Mouse (Mus musculus): Measurements from ENCODE around the gene Hist1h2ak.
"Not testable (repeated sequence)": the region's sequence is repeated elsewhere in the genome, so short reads cannot be mapped to it uniquely, and the experiment has no call there.

The Hist1h2ak gene

GRCm38 (mm10) chr13:21778814-21779766 is 25.5 kb upstream of the Hist1h2ak start:
- no peak for DNase-seq (ENCODE audit: low read depth, low spot score)

DNA sequence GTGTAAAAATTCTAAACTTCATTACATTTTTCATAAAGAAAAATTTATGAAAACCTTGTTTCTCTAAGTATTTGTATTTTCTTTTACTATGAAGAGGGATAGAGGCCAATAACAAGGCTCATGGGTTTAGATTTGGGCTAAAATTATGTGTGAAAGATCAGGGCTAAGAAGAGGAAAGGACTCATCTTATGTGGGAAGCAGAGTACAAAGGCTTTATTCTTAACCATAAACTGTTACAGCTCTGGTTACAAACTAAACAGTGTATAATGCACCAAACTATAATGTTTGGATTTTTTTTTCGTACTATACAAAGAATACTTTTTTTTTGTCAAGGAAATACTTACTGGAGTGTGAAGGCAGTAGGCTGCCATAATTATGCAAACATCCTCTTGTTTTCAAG is 2.1 kb upstream of the Hist1h2ak start:
- no peak for DNase-seq (ENCODE audit: low read depth, low spot score)

GRCm38 (mm10) chr13:21754294-21755001 is 821 bp upstream of the Hist1h2ak start:
- DNase-seq (ENCODE audit: low read depth, low spot score) = not testable (repeated sequence)

- no peak for DNase-seq (ENCODE audit: low read depth, low spot score)
These were observed 540 bp downstream of the Hist1h2ak start for GRCm38 (mm10) chr13:21753051-21753523.

GRCm38 (mm10) chr13:21752356-21752755 is 1.3 kb downstream of the Hist1h2ak start:
- DNase-seq (ENCODE audit: low read depth, low spot score) = no peak

DNA sequence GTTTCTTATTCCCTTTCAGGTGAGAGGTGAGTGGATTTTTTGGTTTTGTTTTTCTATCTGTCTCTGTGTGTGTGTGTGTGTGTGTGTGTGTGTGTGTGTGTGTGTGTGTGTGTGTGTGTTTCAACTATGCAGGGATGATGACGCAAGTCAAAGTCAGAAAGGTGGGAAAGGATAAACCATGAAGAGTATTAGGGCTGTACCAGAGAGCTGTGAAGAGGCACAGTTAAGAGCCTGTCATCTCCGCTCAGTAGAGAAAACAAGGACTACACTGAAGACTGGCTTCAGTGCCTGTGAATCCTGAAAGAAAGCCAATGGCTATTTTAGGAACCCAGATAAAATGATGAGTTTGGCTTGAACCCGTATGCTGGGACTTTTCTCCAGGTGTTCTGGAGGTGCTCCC is 1.8 kb downstream of the Hist1h2ak start:
- no peak for DNase-seq (ENCODE audit: low read depth, low spot score)

GRCm38 (mm10) chr13:21751417-21751816 is 2.2 kb downstream of the Hist1h2ak start:
- DNase-seq (ENCODE audit: low read depth, low spot score) = no peak

- not testable (repeated sequence) for DNase-seq (ENCODE audit: low read depth, low spot score)
These were observed 3.2 kb downstream of the Hist1h2ak start, which contains the start of gene Hist1h4k for GRCm38 (mm10) chr13:21750159-21751017. Hist1h4k (minus strand) TSS chr13:21750505.

- no peak for DNase-seq (ENCODE audit: low read depth, low spot score)
These were observed 4.1 kb downstream of the Hist1h2ak start for GRCm38 (mm10) chr13:21749387-21750158.

- DNase-seq (ENCODE audit: low read depth, low spot score) = no peak
These were observed 8.6 kb downstream of the Hist1h2ak start for GRCm38 (mm10) chr13:21745006-21745405.

- DNase-seq (ENCODE audit: low read depth, low spot score) = not testable (repeated sequence)
These were observed 18.5 kb downstream of the Hist1h2ak start, which contains the start of gene Hist1h4j for GRCm38 (mm10) chr13:21734906-21735767. Hist1h4j (plus strand) TSS chr13:21735064.

- no peak for DNase-seq (ENCODE audit: low read depth, low spot score)
These were observed 19.4 kb downstream of the Hist1h2ak start for GRCm38 (mm10) chr13:21734010-21734905.

DNA sequence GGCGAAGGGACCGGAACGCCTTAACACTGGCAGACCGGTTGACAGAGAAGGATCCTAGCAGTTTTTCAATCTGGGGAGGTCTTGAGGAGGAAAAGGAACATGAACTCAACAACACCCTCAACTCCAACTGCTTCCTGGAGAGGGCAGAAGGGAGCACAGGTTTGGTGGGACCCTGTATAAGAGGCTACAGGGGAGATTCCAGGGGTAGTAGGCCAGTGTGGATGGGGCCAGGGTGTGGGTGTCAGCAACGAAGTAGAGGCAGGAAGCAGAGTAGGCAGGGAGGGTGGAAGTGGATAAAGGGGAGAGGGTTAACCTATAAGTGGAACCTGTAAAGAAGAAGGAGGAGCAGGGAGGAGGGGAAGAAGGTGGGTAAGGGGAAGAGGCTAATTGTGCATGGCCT is 20.2 kb downstream of the Hist1h2ak start:
- no peak for DNase-seq (ENCODE audit: low read depth, low spot score)

GRCm38 (mm10) chr13:21729544-21729943 is 24.1 kb downstream of the Hist1h2ak start:
- DNase-seq (ENCODE audit: low read depth, low spot score) = no peak

GRCm38 (mm10) chr13:21727948-21728572 is 25.6 kb downstream of the Hist1h2ak start:
- DNase-seq (ENCODE audit: low read depth, low spot score) = no peak

GRCm38 (mm10) chr13:21722993-21723836 is 30.4 kb downstream of the Hist1h2ak start:
- no peak for DNase-seq (ENCODE audit: low read depth, low spot score)

DNA sequence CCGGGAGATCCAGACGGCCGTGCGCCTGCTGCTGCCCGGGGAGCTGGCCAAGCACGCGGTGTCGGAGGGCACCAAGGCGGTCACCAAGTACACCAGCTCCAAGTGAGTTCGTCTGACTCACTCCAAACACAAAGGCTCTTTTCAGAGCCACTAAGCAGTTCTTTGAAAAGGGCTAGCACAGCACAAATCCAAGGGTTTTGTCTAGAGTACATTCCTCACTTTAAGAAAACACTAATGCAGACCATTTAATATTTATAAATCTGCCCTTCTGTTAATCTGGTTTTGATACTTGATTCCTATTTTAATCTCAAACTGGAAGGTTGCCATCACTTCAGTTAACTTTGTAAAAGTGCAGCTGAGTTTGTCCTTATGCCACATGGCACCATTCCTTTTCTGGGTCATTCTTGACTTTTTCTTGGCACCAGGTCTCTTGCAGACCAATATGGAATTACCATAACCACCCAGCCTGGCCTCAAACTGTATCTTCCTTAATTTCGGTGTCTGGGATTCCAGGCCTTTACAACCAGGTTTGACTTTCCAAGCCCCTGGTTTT is 31.2 kb downstream of the Hist1h2ak start:
- no peak for DNase-seq (ENCODE audit: low read depth, low spot score)

Data from retina, adult 2 months (tissue).